Mouse (Mus musculus) bone marrow macrophage, adult 2 months (primary cell): ENCODE measurements around the gene Tspan9.

Experiments used
- CTCF ChIP-seq: IDR thresholded peaks from 2 replicates; pipeline ENCODE4 v1.5.1; 2012; ENCODE audit warnings: low read depth, mild to moderate bottlenecking, low read length, moderate library complexity
- POLR2A ChIP-seq: IDR thresholded peaks from 2 replicates; pipeline ENCODE4 v1.6.1; 2012; ENCODE audit warnings: mild to moderate bottlenecking, low read depth, low read length, borderline replicate concordance

DNA sequence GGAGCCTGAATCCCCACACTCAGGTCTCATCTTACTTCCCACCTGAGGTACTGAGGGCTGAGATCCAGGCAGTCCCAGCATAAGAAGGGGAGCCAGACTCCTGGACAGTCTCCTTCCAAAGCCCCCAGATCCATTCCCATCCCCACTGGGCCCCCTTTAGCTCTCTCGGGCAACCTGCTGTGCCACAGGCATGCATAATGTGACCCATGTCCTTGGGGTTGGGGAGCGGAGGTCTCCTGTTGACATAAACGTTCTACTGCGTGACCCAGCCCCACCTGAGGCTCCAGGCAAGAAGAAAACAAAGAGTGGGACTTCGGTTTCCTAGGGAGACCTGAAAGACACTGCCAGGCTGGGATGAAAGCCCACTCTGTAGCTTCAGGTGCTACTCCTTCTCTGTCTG, 172.5 kb downstream of the Tspan9 start:
- TF ChIP-seq CTCF (no peak), POLR2A (no peak)
